Mouse (Mus musculus) E14TG2a.4 (cell line): ENCODE results near the gene Ostf1.

Experiments used
- CTCF ChIP-seq: conservative IDR thresholded peaks from 2 replicates; pipeline ENCODE4 v1.5.1; 2014; ENCODE audit warnings: low read length
- NANOG ChIP-seq: IDR thresholded peaks from 2 replicates; pipeline ENCODE4 v1.6.1; 2014; ENCODE audit warnings: borderline replicate concordance, low read length, mixed read lengths
- POU5F1 ChIP-seq: IDR thresholded peaks from 2 replicates; pipeline ENCODE4 v1.6.1; 2014; ENCODE audit warnings: low read length, borderline replicate concordance

- TF ChIP-seq CTCF (no peak), POU5F1 (no peak), NANOG (no peak)
Measured at GRCm38 (mm10) chr19:18659349-18659748, 27.7 kb upstream of the Ostf1 start.
